Mouse (Mus musculus) liver, embryonic 14.5 days (tissue): ENCODE data around the gene Foxa1.

ENCODE experiments used
- CTCF ChIP-seq: IDR thresholded peaks from 2 replicates; pipeline ENCODE4 v1.5.1; 2016; ENCODE audit warnings: antibody characterized with exemption, low read depth, control low read depth
- EP300 ChIP-seq: IDR thresholded peaks from 2 replicates; pipeline ENCODE4 v1.6.1; 2016; ENCODE audit warnings: antibody characterized with exemption, low read depth

- no peak for TF ChIP-seq CTCF
- TF ChIP-seq EP300 = no peak
Measured at GRCm38 (mm10) chr12:57550881-57551280, 4.2 kb upstream of the Foxa1 start.
